Mouse (Mus musculus) adrenal gland (tissue): ENCODE results near the gene Dguok.

Source experiments
- intact Hi-C: fragments of 180-260 bp; cut with DNase I; formaldehyde crosslinking; loops from one replicate; pipeline ENCODE4 v1.15.1; 2025

Gene Dguok

DNA sequence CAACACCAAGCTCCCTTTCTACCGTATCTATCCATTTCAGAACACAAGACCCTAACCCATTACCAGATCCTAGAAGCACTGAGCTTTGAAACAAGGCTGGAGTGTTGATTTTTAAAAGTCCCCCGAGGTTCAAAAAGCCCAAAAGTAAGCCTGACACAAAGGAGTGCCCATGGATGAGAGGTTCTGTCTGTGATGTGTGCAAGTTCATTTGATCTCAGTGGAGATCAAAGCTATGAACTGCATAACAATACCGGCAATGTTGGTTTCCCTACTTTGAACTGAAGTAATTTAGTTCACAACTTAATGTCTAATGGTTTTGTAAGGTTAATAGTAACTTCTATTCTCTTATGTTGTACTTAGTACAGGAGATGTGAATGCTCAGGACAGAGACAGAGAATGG, 69.5 kb downstream of the Dguok start:
- intact Hi-C loops, result no loop called here

DNA sequence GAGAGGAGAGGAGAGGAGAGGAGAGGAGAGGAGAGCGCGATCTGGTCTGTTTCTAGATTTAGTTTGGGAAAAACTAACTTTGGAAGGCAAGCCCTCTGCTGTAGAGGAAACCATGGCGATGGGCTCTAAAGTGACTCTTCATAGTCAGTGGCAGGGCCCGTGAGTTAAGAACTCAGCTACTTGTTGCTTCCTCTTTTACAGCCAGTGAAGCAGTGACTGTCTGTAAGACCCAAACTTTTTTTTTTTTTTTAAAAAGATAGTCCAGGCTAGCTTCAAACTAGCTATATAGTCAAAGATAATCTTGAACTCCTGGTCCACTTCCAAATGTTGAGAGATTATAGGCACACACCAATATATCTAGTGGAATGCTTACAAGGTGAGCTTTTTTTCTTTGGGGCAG, 70.2 kb downstream of the Dguok start:
- intact Hi-C loops, result no loop called here

DNA sequence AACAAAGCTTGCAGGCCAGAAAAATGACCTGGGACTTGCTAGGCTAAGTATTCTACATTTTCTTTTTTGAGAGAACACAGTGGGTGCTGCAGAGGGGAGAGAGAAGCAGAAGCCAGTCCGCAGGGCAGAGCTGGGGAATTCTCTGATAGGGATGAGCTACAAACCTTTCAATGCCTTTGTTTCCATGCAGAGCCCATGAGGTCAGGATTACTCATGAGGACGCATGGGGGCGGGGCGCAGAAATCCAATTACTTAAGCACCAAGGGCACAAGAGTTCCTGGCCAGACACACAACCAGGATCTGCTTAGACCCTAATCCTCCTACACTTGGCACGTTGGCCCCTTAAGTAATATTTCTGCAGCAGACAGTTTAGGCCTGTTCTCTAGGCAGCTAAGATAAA, 71.6 kb downstream of the Dguok start:
- intact Hi-C loops, result no loop called here

DNA sequence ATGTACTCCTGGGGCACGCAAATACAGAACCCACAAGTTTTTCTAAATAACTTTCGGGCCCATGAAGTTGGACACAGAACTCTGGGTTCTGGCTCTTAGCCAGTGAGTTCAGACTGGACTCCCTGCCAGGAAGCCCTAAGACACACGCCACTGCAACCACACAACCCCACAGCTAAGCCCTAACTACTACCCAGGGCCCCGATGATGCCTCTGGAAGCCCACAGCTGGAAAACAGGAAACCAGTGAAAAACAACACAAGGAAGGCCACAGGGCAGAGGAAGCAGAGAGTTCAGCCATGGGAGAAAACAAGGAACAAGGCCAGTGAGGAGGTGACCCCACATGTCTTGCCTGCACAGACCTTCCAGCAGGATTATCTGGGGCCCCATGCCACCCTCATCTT, 73.2 kb downstream of the Dguok start:
- intact Hi-C loops, result no loop called here

DNA sequence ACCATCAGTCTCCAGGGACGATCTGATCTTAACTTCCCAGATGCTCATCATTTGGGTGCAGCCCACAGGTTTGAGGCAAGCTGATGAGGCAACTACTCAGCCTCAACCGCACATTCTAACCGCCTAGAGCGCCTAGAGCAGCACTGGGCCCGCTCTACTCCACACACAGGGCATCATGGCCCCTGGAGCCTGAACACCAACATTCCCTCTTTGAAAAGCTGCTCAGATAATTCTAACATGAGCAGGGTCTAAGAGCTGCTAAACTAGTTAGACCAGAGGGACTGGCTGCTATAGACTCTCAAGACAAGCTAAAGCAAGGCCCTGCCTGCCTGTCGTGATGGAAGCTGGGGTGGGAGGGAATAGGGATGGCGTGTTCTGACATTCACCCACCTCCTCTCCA, 73.8 kb downstream of the Dguok start:
- intact Hi-C loops, result no loop called here
